Mouse (Mus musculus): Measurements from ENCODE around the gene Pank2. TPM values are rescaled to one million over a fixed set of nuclear protein-coding genes. Genes with fewer than 3 reads are reported as not detected.

Pank2 gene
- total and polyA plus RNA-seq, 3 experiments: 34.9 to 275 (median 71.8) TPM

GRCm38 (mm10) chr2:131227243-131227642 lies 35.1 kb upstream of the Pank2 start (continued):
- TF ChIP-seq MAZ (IDR thresholded peaks at IDR 0.05; ENCODE audit: low read depth, low read length) (no peak), ZNF384 (IDR thresholded peaks at IDR 0.05; ENCODE audit: low read depth, low read length) (no peak)

GRCm38 (mm10) chr2:131232558-131232957 lies 29.7 kb upstream of the Pank2 start:
- peaks cover 11% of the 10 kb centered on the region for H3K79me2 ChIP-seq (ENCODE audit: control insufficient read depth, insufficient read depth, low read length, poor library complexity)
- H3K27me3 ChIP-seq (ENCODE audit: control insufficient read depth in 1 of 2, insufficient read depth in 2 of 2, low read length in 2 of 2): no peaks in the 10 kb centered on the region
- peak overlapping the region; percentile 62 for H3K27ac ChIP-seq (ENCODE audit: control insufficient read depth, low read depth, low read length)
- TF ChIP-seq ZMIZ1 (IDR thresholded peaks at IDR 0.05; ENCODE audit: low read depth, low read length) (peak; percentile 74; the same call in 1 of the 2 replicates), TAL1 (IDR thresholded peaks at IDR 0.05; ENCODE audit: low read length) (no peak), TCF12 (IDR thresholded peaks at IDR 0.05; ENCODE audit: low read depth, low read length) (no peak; the same call in 1 of the 2 replicates), ELF1 (IDR thresholded peaks at IDR 0.05; ENCODE audit: low read depth, low read length) (no peak), CTCF (IDR thresholded peaks at IDR 0.05 in 2 of 3, conservative IDR thresholded peaks at IDR 0.05 in 1 of 3; ENCODE audit: control insufficient read depth in 1 of 3, insufficient read depth in 1 of 3, low read depth in 2 of 3, low read length in 3 of 3, poor library complexity in 1 of 3, severe bottlenecking in 1 of 3) (no peak), POLR2AphosphoS2 (IDR thresholded peaks at IDR 0.05; ENCODE audit: low read length) (no peak; the same call in 1 of the 2 replicates), EP300 (IDR thresholded peaks at IDR 0.05; ENCODE audit: low read depth in 1 of 2, low read length in 2 of 2) (no peak), CHD2 (IDR thresholded peaks at IDR 0.05; ENCODE audit: low read length) (no peak), UBTF (IDR thresholded peaks at IDR 0.05; ENCODE audit: borderline replicate concordance, insufficient read depth, low read depth, low read length) (no peak), USF2 (IDR thresholded peaks at IDR 0.05; ENCODE audit: borderline replicate concordance in 1 of 2, insufficient read depth in 1 of 2, low read depth in 1 of 2, low read length in 2 of 2) (no peak), E2F4 (IDR thresholded peaks at IDR 0.05; ENCODE audit: borderline replicate concordance, low read depth, low read length) (no peak), CHD1 (IDR thresholded peaks at IDR 0.05; ENCODE audit: low read depth, low read length) (no peak), NELFE (IDR thresholded peaks at IDR 0.05; ENCODE audit: low read depth, low read length) (peak; percentile 65), USF1 (IDR thresholded peaks at IDR 0.05; ENCODE audit: low read depth, low read length) (no peak), BHLHE40 (IDR thresholded peaks at IDR 0.05; ENCODE audit: borderline replicate concordance, low read depth, low read length) (no peak), SIN3A (IDR thresholded peaks at IDR 0.05; ENCODE audit: low read length) (0 out of 2 replicates have a peak, but pooled peaks have one; percentile 10), GABPA (IDR thresholded peaks at IDR 0.05; ENCODE audit: low read depth, low read length) (no peak), SMC3 (IDR thresholded peaks at IDR 0.05; ENCODE audit: low read depth, low read length) (no peak), ZKSCAN1 (IDR thresholded peaks at IDR 0.05; ENCODE audit: low read depth, low read length) (no peak), GATA1 (IDR thresholded peaks at IDR 0.05; ENCODE audit: low read depth, low read length) (no peak), ZNF384 (IDR thresholded peaks at IDR 0.05; ENCODE audit: low read depth, low read length) (no peak), MAX (IDR thresholded peaks at IDR 0.05; ENCODE audit: low read length) (no peak), NRF1 (IDR thresholded peaks at IDR 0.05; ENCODE audit: insufficient read depth, low read depth, low read length, poor library complexity, severe bottlenecking) (no peak), RAD21 (IDR thresholded peaks at IDR 0.05; ENCODE audit: low read depth, low read length) (no peak), POLR2AphosphoS5 (IDR thresholded peaks at IDR 0.05; ENCODE audit: borderline replicate concordance, low read depth, low read length) (no peak), TBP (IDR thresholded peaks at IDR 0.05; ENCODE audit: low read depth, low read length) (peak; percentile 82), MAZ (IDR thresholded peaks at IDR 0.05; ENCODE audit: low read depth, low read length) (no peak), KAT2A (conservative IDR thresholded peaks at IDR 0.05; ENCODE audit: low read depth, low read length) (no peak), POLR2A (IDR thresholded peaks at IDR 0.05; ENCODE audit: control insufficient read depth in 1 of 2, insufficient read depth in 1 of 2, low read depth in 1 of 2, low read length in 2 of 2, poor library complexity in 1 of 2) (peak in 1 of 2 experiments; percentile 82; a peak in 2 of 4 replicates), MEF2A (IDR thresholded peaks at IDR 0.05; ENCODE audit: extremely low read depth, insufficient replicate concordance, low read depth, low read length, poor library complexity, severe bottlenecking) (no peak), ZC3H11A (IDR thresholded peaks at IDR 0.05; ENCODE audit: low read depth, low read length) (no peak), JUND (IDR thresholded peaks at IDR 0.05; ENCODE audit: low read depth, low read length) (no peak), MXI1 (IDR thresholded peaks at IDR 0.05; ENCODE audit: low read depth, low read length) (no peak), ETS1 (IDR thresholded peaks at IDR 0.05; ENCODE audit: low read depth, low read length) (no peak), HCFC1 (IDR thresholded peaks at IDR 0.05; ENCODE audit: low read depth, low read length) (peak; percentile 52; the same call in 1 of the 2 replicates)
- peak; percentile 93 for DNase-seq (ENCODE audit: low read depth, low spot score)
- H3K4me1 ChIP-seq (ENCODE audit: control insufficient read depth in 1 of 2, insufficient read depth in 2 of 2, low read length in 2 of 2): peaks cover 10 to 12% of the 10 kb centered on the region in 2 experiments
- peaks cover 0 to 16% of the 10 kb centered on the region in 2 experiments; a peak in 2 of 4 replicates for H3K36me3 ChIP-seq (ENCODE audit: control insufficient read depth in 1 of 2, insufficient read depth in 2 of 2, low read length in 2 of 2)
- H3K4me3 ChIP-seq (ENCODE audit: control insufficient read depth in 1 of 2, insufficient read depth in 1 of 2, low read depth in 2 of 2, low read length in 2 of 2): peak overlapping the region in 1 of 2 experiments; percentile 59; a peak in 2 of 4 replicates
- peak overlapping the region; percentile 64 for H3K9ac ChIP-seq (ENCODE audit: control insufficient read depth, low read depth, low read length, poor library complexity, severe bottlenecking)
- no peaks in the 10 kb centered on the region for H3K9me3 ChIP-seq (replicated peaks; ENCODE audit: insufficient read depth, low read length)
